Mouse (Mus musculus) forebrain, embryonic 11.5 days (tissue): ENCODE results near the gene A430078G23Rik. TPM values are rescaled to one million over a fixed set of nuclear protein-coding genes. Genes with fewer than 3 reads are reported as not detected.
A peak's percentile ranks its signal among the peaks of the same experiment; 100 is the strongest.
"Not testable (repeated sequence)": the region's sequence is repeated elsewhere in the genome, so short reads cannot be mapped to it uniquely, and the experiment has no call there.

Experiments
- ATAC-seq: fragments of 200-750 bp; cut with Nextera tagmentation; replicated peaks from 2 replicates; pipeline ENCODE4 v1.8.0; 2017; ENCODE audit warnings: moderate TSS enrichment; ENCODE audit not compliant: low FRiP score
- DNase-seq: peaks from one replicate; pipeline ENCODE4 v3.0.0-alpha.2; 2017; ENCODE audit warnings: low spot score
- H3K27ac ChIP-seq: fragments of 300-500 bp; sonication (generic); 2 replicates; pipeline ENCODE4 v1.5.1; 2014; ENCODE audit warnings: low read depth, low read length
- H3K27me3 ChIP-seq: fragments of 300-500 bp; sonication (generic); 2 replicates; pipeline ENCODE4 v1.6.1; 2014; ENCODE audit warnings: mild to moderate bottlenecking, low read length, mixed read lengths; ENCODE audit not compliant: control insufficient read depth, insufficient read depth
- H3K36me3 ChIP-seq: fragments of 300-500 bp; sonication (generic); 2 replicates; pipeline ENCODE4 v1.6.1; 2014; ENCODE audit warnings: mild to moderate bottlenecking, low read length, moderate library complexity, mixed read lengths; ENCODE audit not compliant: control insufficient read depth, insufficient read depth
- H3K4me1 ChIP-seq: fragments of 300-500 bp; sonication (generic); replicated peaks from 2 replicates; pipeline ENCODE4 v1.6.1; 2014; ENCODE audit warnings: low read length, mixed read lengths; ENCODE audit not compliant: control insufficient read depth, insufficient read depth
- H3K4me2 ChIP-seq: fragments of 300-500 bp; sonication (generic); 2 replicates; pipeline ENCODE4 v1.6.1; 2014; ENCODE audit warnings: low read depth, mild to moderate bottlenecking, low read length, moderate library complexity, mixed read lengths; ENCODE audit not compliant: severe bottlenecking
- H3K4me3 ChIP-seq: fragments of 300-500 bp; sonication (generic); 2 replicates; pipeline ENCODE4 v1.5.1; 2014; ENCODE audit warnings: low read depth, low read length
- H3K9ac ChIP-seq: fragments of 300-500 bp; sonication (generic); 2 replicates; pipeline ENCODE4 v1.6.1; 2014; ENCODE audit warnings: low read length
- H3K9me3 ChIP-seq: fragments of 300-500 bp; sonication (generic); 2 replicates; pipeline ENCODE4 v1.6.1; 2016; ENCODE audit warnings: low read length, mixed read lengths; ENCODE audit not compliant: control insufficient read depth
- WGBS: fragments of 180-500 bp; shearing (Covaris S2); extraction: QIAGEN DNeasy Blood & Tissue Kit; methylation state at CpG from one replicate; pipeline ENCODE4 v1.1.7; 2014; 5-methylcytosine and 5-hydroxymethylcytosine counted together
- polyA plus RNA-seq: library from polyadenylated mRNA; unstranded; fragments of >200 nt; fragmentation: Nextera tagmentation; extraction: Ambion mirVana; gene quantifications from 2 replicates; pipeline ENCODE4 v1.2.1, GENCODE M21; 2014

A430078G23Rik gene
- polyA plus RNA-seq, 1 experiment from 2014 or later: not detected

DNA sequence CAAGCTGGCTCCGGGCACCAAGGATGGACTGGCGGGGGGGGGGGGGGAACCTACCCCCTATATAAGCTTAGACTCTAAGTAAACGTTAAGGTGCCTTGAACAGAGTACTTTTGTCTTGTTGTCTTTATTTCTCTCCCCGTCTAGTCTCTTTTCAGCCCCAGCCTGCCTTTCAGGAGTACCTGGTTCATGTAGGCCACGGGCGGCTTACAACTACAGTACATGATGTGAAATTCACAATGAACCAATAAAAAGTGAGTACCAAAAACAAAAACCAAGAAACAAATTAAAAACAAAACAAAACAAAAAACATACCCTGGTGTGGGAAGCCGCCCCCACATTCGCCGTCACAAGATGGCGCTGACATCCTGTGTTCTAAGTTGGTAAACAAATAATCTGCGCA, 15.2 kb upstream of the A430078G23Rik start:
- Histone ChIP-seq H3K4me1 (no peaks in the 10 kb centered on the region), H3K9me3 (no peaks in the 10 kb centered on the region; the same call in 1 of the 2 replicates), H3K27me3 (no peaks in the 10 kb centered on the region), H3K9ac (no peak overlapping the region), H3K27ac (no peak overlapping the region), H3K4me2 (no peak overlapping the region), H3K36me3 (no peaks in the 10 kb centered on the region), H3K4me3 (no peak overlapping the region)
- no peak for ATAC-seq
- WGBS: 92% methylated on average over 10 of the region's 11 CpGs
- peak; percentile 38 for DNase-seq

DNA sequence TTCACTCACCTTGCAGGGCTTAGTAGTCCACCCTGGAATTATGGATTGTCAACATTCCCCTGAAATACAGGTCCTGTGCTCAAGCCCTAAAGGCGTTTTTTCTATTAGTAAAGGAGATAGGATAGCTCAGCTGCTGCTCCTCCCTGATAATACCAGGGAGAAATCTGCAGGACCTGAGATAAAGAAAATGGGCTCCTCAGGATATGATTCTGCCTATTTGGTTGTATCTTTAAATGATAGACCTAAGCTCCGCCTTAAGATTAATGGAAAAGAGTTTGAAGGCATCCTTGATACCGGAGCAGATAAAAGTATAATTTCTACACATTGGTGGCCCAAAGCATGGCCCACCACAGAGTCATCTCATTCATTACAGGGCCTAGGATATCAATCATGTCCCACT, 12.5 kb upstream of the A430078G23Rik start:
- WGBS: 100% methylated on average over 1 of the region's 3 CpGs
- H3K27ac ChIP-seq, H3K9ac ChIP-seq, H3K27me3 ChIP-seq, DNase-seq, H3K4me3 ChIP-seq, H3K4me1 ChIP-seq, H3K4me2 ChIP-seq, H3K9me3 ChIP-seq, ATAC-seq, H3K36me3 ChIP-seq: not testable (repeated sequence)

GRCm38 (mm10) chr8:3345337-3345736, 7.9 kb upstream of the A430078G23Rik start:
- Histone ChIP-seq H3K4me1 (no peaks in the 10 kb centered on the region), H3K36me3 (no peaks in the 10 kb centered on the region), H3K27me3 (no peaks in the 10 kb centered on the region), H3K9me3 (no peaks in the 10 kb centered on the region), H3K4me3 (no peak overlapping the region), H3K4me2 (no peak overlapping the region), H3K9ac (no peak overlapping the region), H3K27ac (no peak overlapping the region)
- 97% methylated on average over 6 of the region's 6 CpGs for WGBS
- DNase-seq (no peak), ATAC-seq (no peak)

GRCm38 (mm10) chr8:3346691-3347413, 6.4 kb upstream of the A430078G23Rik start:
- WGBS: 87% methylated on average over 5 of the region's 5 CpGs
- Histone ChIP-seq H3K9ac (no peak overlapping the region), H3K36me3 (no peaks in the 10 kb centered on the region), H3K4me2 (no peak overlapping the region), H3K4me1 (no peaks in the 10 kb centered on the region), H3K27me3 (no peaks in the 10 kb centered on the region), H3K27ac (no peak overlapping the region), H3K4me3 (no peak overlapping the region), H3K9me3 (no peaks in the 10 kb centered on the region)
- ATAC-seq (no peak), DNase-seq (no peak)

DNA sequence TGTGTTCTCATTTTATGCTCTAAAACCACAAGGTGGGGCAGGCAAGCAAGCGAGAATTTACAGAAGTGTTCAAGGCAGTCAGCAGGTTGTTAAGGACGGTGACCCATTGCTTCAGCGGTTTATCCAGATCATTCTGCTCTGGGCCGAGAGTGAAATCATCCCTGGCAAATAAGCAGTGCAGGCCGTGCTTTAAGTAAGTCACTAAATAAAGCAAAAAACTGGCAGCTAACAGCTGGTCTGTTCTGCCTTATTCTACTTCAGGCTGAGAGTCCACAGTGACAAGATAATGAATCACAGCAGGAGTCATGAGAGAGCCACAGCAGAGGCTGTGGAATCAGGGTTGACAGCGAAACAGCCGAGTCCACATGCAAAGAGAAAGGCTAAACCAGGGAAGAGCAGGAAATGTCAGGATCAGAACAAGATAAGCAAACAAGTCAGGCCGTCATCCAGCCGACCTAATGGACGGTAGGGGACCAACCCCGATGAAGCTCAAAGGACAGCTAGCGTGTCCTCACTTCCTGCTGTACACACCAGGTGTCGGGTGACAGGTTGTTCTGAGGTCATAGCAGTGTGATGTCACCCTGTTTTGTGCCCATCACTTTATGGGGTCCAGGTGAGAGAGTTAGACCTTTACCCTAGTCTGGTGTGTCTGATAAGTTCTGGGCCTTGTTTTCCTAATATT, 4.9 kb upstream of the A430078G23Rik start:
- Histone ChIP-seq H3K36me3 (no peaks in the 10 kb centered on the region), H3K9me3 (no peaks in the 10 kb centered on the region), H3K4me2 (no peak overlapping the region), H3K4me3 (no peak overlapping the region), H3K27ac (no peak overlapping the region), H3K4me1 (no peaks in the 10 kb centered on the region), H3K9ac (no peak overlapping the region), H3K27me3 (no peaks in the 10 kb centered on the region)
- 67% methylated on average over 13 of the region's 13 CpGs for WGBS
- DNase-seq (no peak), ATAC-seq (no peak)

- no peak for ATAC-seq
- H3K36me3 ChIP-seq: no peaks in the 10 kb centered on the region
- no peak for DNase-seq
- no peaks in the 10 kb centered on the region for H3K9me3 ChIP-seq
- no peak overlapping the region for H3K27ac ChIP-seq
- WGBS: 80% methylated on average over 6 of the region's 6 CpGs
- H3K9ac ChIP-seq: no peak overlapping the region
- no peaks in the 10 kb centered on the region for H3K4me1 ChIP-seq
- H3K4me3 ChIP-seq: no peak overlapping the region
- no peak overlapping the region for H3K4me2 ChIP-seq
- no peaks in the 10 kb centered on the region for H3K27me3 ChIP-seq
Measured at GRCm38 (mm10) chr8:3350747-3351146, 2.5 kb upstream of the A430078G23Rik start.

- Histone ChIP-seq H3K27me3 (no peaks in the 10 kb centered on the region), H3K4me1 (no peaks in the 10 kb centered on the region), H3K36me3 (no peaks in the 10 kb centered on the region), H3K4me3 (no peak overlapping the region), H3K4me2 (no peak overlapping the region), H3K27ac (no peak overlapping the region), H3K9me3 (no peaks in the 10 kb centered on the region), H3K9ac (no peak overlapping the region)
- DNase-seq (no peak), ATAC-seq (no peak)
- WGBS: 83% methylated on average over 6 of the region's 6 CpGs
Measured at GRCm38 (mm10) chr8:3352715-3353114, 500 bp upstream of the A430078G23Rik start.

- no peaks in the 10 kb centered on the region for H3K4me1 ChIP-seq
- H3K9me3 ChIP-seq: no peaks in the 10 kb centered on the region
- ATAC-seq: no peak
- H3K9ac ChIP-seq: no peak overlapping the region
- DNase-seq: no peak
- no peak overlapping the region for H3K27ac ChIP-seq
- WGBS: 72% methylated on average over 6 of the region's 6 CpGs
- H3K4me2 ChIP-seq: no peak overlapping the region
- H3K4me3 ChIP-seq: no peak overlapping the region
- H3K36me3 ChIP-seq: no peaks in the 10 kb centered on the region
- H3K27me3 ChIP-seq: no peaks in the 10 kb centered on the region
Measured at GRCm38 (mm10) chr8:3353811-3354442, 712 bp downstream of the A430078G23Rik start.
